Mouse (Mus musculus) cerebellum, adult 2 months (tissue): ENCODE results near the gene Dhrs2.

Experiments used
- CTCF ChIP-seq: fragments of 200-500 bp; IDR thresholded peaks from 2 replicates; pipeline ENCODE4 v1.5.1; 2011; ENCODE audit warnings: low read depth, mild to moderate bottlenecking, control low read depth, low read length, moderate library complexity, borderline replicate concordance; ENCODE audit not compliant: insufficient read depth
- POLR2A ChIP-seq: fragments of 200-500 bp; IDR thresholded peaks from 2 replicates; pipeline ENCODE4 v1.6.1; 2011; ENCODE audit warnings: low read length, control low read depth, borderline replicate concordance; ENCODE audit not compliant: insufficient read depth

GRCm38 (mm10) chr14:55255443-55255842, 33.6 kb downstream of the Dhrs2 start:
- TF ChIP-seq CTCF (no peak), POLR2A (no peak)
